Mouse (Mus musculus) hindbrain, embryonic 11.5 days (tissue): ENCODE results near the gene Klhl32. TPM values are rescaled to one million over a fixed set of nuclear protein-coding genes. Genes with fewer than 3 reads are reported as not detected.
"Not testable (repeated sequence)": the region's sequence is repeated elsewhere in the genome, so short reads cannot be mapped to it uniquely, and the experiment has no call there.

Source experiments
- ATAC-seq: fragments of 200-750 bp; cut with Nextera tagmentation; 2 replicates; pipeline ENCODE4 v1.8.0; 2017; ENCODE audit warnings: mild to moderate bottlenecking, moderate TSS enrichment, moderate library complexity; ENCODE audit not compliant: low FRiP score
- DNase-seq: peaks from one replicate; pipeline ENCODE4 v3.0.0-alpha.2; 2015; ENCODE audit warnings: low spot score
- H3K27ac ChIP-seq: fragments of 300-500 bp; sonication (generic); 2 replicates; pipeline ENCODE4 v1.5.1; 2014; ENCODE audit warnings: mild to moderate bottlenecking, low read depth, low read length
- H3K27me3 ChIP-seq: fragments of 300-500 bp; sonication (generic); 2 replicates; pipeline ENCODE4 v1.6.1; 2014; ENCODE audit warnings: mild to moderate bottlenecking, low read length, moderate library complexity, mixed read lengths; ENCODE audit not compliant: control insufficient read depth, insufficient read depth
- H3K36me3 ChIP-seq: fragments of 300-500 bp; sonication (generic); 2 replicates; pipeline ENCODE4 v1.6.1; 2014; ENCODE audit warnings: mild to moderate bottlenecking, low read length, moderate library complexity, mixed read lengths; ENCODE audit not compliant: control insufficient read depth, insufficient read depth
- H3K4me1 ChIP-seq: fragments of 300-500 bp; sonication (generic); replicated peaks from 2 replicates; pipeline ENCODE4 v1.6.1; 2014; ENCODE audit warnings: low read length, mixed read lengths; ENCODE audit not compliant: control insufficient read depth, insufficient read depth
- H3K4me2 ChIP-seq: fragments of 300-500 bp; sonication (generic); replicated peaks from 2 replicates; pipeline ENCODE4 v1.6.1; 2014; ENCODE audit warnings: mild to moderate bottlenecking, low read depth, low read length
- H3K4me3 ChIP-seq: fragments of 300-500 bp; sonication (generic); 2 replicates; pipeline ENCODE4 v1.5.1; 2014; ENCODE audit warnings: low read depth, low read length
- H3K9ac ChIP-seq: fragments of 300-500 bp; sonication (generic); 2 replicates; pipeline ENCODE4 v1.6.1; 2014; ENCODE audit warnings: low read depth, low read length
- H3K9me3 ChIP-seq: fragments of 300-500 bp; sonication (generic); 2 replicates; pipeline ENCODE4 v1.6.1; 2016; ENCODE audit warnings: low read length; ENCODE audit not compliant: control insufficient read depth
- WGBS: fragments of 180-500 bp; shearing (Covaris S2); extraction: QIAGEN DNeasy Blood & Tissue Kit; methylation state at CpG from one replicate; pipeline ENCODE4 v1.1.7; 2014; 5-methylcytosine and 5-hydroxymethylcytosine counted together
- polyA plus RNA-seq: library from polyadenylated mRNA; unstranded; fragments of >200 nt; fragmentation: Nextera tagmentation; extraction: Ambion mirVana; gene quantifications from 2 replicates; pipeline ENCODE4 v1.2.1, GENCODE M21; 2014

The Klhl32 gene
- polyA plus RNA-seq, 1 experiment from 2014 or later, result 8.2 TPM

- 34% methylated on average over 3 of the region's 3 CpGs for WGBS
- no peaks in the 10 kb centered on the region for H3K9me3 ChIP-seq
- H3K36me3 ChIP-seq, result no peaks in the 10 kb centered on the region
- ATAC-seq (peak; percentile 68; the same call in 1 of the 2 replicates), DNase-seq (peak; percentile 67)
- H3K4me2 ChIP-seq, result no peak overlapping the region
- no peak overlapping the region for H3K4me3 ChIP-seq
- no peak overlapping the region for H3K27ac ChIP-seq
- H3K4me1 ChIP-seq, result no peaks in the 10 kb centered on the region
- H3K27me3 ChIP-seq, result no peaks in the 10 kb centered on the region
- no peak overlapping the region for H3K9ac ChIP-seq
Measured at GRCm38 (mm10) chr4:24720834-24721233, 130.1 kb downstream of the Klhl32 start.

GRCm38 (mm10) chr4:24715559-24715958 lies 135.4 kb downstream of the Klhl32 start:
- H3K4me3 ChIP-seq, result no peak overlapping the region
- H3K4me2 ChIP-seq, result no peak overlapping the region
- no peaks in the 10 kb centered on the region for H3K9me3 ChIP-seq
- DNase-seq (no peak), ATAC-seq (no peak)
- H3K9ac ChIP-seq, result no peak overlapping the region
- H3K36me3 ChIP-seq, result no peaks in the 10 kb centered on the region
- H3K27ac ChIP-seq, result no peak overlapping the region
- H3K27me3 ChIP-seq, result no peaks in the 10 kb centered on the region
- 72% methylated on average over 4 of the region's 4 CpGs for WGBS
- H3K4me1 ChIP-seq, result no peaks in the 10 kb centered on the region

- 84% methylated on average over 10 of the region's 10 CpGs for WGBS
- no peaks in the 10 kb centered on the region for H3K27me3 ChIP-seq
- ATAC-seq, result no peak
Measured at GRCm38 (mm10) chr4:24714367-24714766, 136.6 kb downstream of the Klhl32 start.

GRCm38 (mm10) chr4:24698528-24699117 lies 152.3 kb downstream of the Klhl32 start:
- no peak overlapping the region for H3K4me3 ChIP-seq
- no peaks in the 10 kb centered on the region for H3K4me1 ChIP-seq
- H3K27me3 ChIP-seq, result no peaks in the 10 kb centered on the region
- H3K36me3 ChIP-seq, result no peaks in the 10 kb centered on the region
- DNase-seq, result peak; percentile 31
- no peak overlapping the region for H3K4me2 ChIP-seq
- H3K9me3 ChIP-seq, result no peaks in the 10 kb centered on the region
- no peak overlapping the region for H3K27ac ChIP-seq
- ATAC-seq, result peak; percentile 54; the same call in 1 of the 2 replicates
- WGBS, result 66% methylated on average over 7 of the region's 7 CpGs
- no peak overlapping the region for H3K9ac ChIP-seq

More at GRCm38 (mm10) chr4:24714367-24714766, 136.6 kb downstream of the Klhl32 start:
- Histone ChIP-seq H3K4me2 (no peak overlapping the region), H3K4me1 (no peaks in the 10 kb centered on the region), H3K36me3 (no peaks in the 10 kb centered on the region), H3K4me3 (no peak overlapping the region), H3K9ac (no peak overlapping the region), H3K27ac (no peak overlapping the region), H3K9me3 (no peaks in the 10 kb centered on the region)
- DNase-seq, result peak; percentile 10

GRCm38 (mm10) chr4:24680080-24680479 lies 170.8 kb downstream of the Klhl32 start:
- H3K4me3 ChIP-seq, result no peak overlapping the region
- ATAC-seq (peak; percentile 64; the same call in 1 of the 2 replicates), DNase-seq (no peak)
- H3K36me3 ChIP-seq, result no peaks in the 10 kb centered on the region
- H3K27ac ChIP-seq, result no peak overlapping the region
- H3K4me2 ChIP-seq, result no peak overlapping the region
- no peaks in the 10 kb centered on the region for H3K27me3 ChIP-seq
- no peak overlapping the region for H3K9ac ChIP-seq
- 55% methylated on average over 2 of the region's 2 CpGs for WGBS
- no peaks in the 10 kb centered on the region for H3K4me1 ChIP-seq
- H3K9me3 ChIP-seq, result no peaks in the 10 kb centered on the region

- Histone ChIP-seq H3K4me1 (no peaks in the 10 kb centered on the region), H3K36me3 (no peaks in the 10 kb centered on the region), H3K9me3 (no peaks in the 10 kb centered on the region), H3K9ac (no peak overlapping the region), H3K4me3 (no peak overlapping the region), H3K4me2 (no peak overlapping the region), H3K27me3 (no peaks in the 10 kb centered on the region), H3K27ac (no peak overlapping the region)
- ATAC-seq (no peak), DNase-seq (no peak)
- WGBS, result 90% methylated on average over 10 of the region's 10 CpGs
Measured at GRCm38 (mm10) chr4:24670007-24670406, 180.9 kb downstream of the Klhl32 start.

- H3K9me3 ChIP-seq, result no peaks in the 10 kb centered on the region
- no peak for DNase-seq
- ATAC-seq, result no peak
- no peak overlapping the region for H3K4me3 ChIP-seq
- H3K9ac ChIP-seq, result no peak overlapping the region
- H3K36me3 ChIP-seq, result no peaks in the 10 kb centered on the region
- no peak overlapping the region for H3K27ac ChIP-seq
- WGBS, result 91% methylated on average over 6 of the region's 6 CpGs
- no peak overlapping the region for H3K4me2 ChIP-seq
- no peaks in the 10 kb centered on the region for H3K4me1 ChIP-seq
- no peaks in the 10 kb centered on the region for H3K27me3 ChIP-seq
Measured at GRCm38 (mm10) chr4:24659218-24659617, 191.7 kb downstream of the Klhl32 start.

GRCm38 (mm10) chr4:24644735-24645134 lies 206.2 kb downstream of the Klhl32 start:
- H3K4me2 ChIP-seq, H3K36me3 ChIP-seq, H3K4me1 ChIP-seq, H3K27ac ChIP-seq, H3K27me3 ChIP-seq, H3K9me3 ChIP-seq, ATAC-seq, H3K4me3 ChIP-seq, DNase-seq, H3K9ac ChIP-seq: not testable (repeated sequence)
- WGBS, result 89% methylated on average over 6 of the region's 8 CpGs

- Histone ChIP-seq H3K9me3 (no peaks in the 10 kb centered on the region), H3K27ac (no peak overlapping the region), H3K36me3 (no peaks in the 10 kb centered on the region), H3K9ac (no peak overlapping the region), H3K4me1 (no peaks in the 10 kb centered on the region), H3K4me3 (no peak overlapping the region), H3K4me2 (no peak overlapping the region), H3K27me3 (no peaks in the 10 kb centered on the region)
- DNase-seq, result no peak
- ATAC-seq, result no peak
- 80% methylated on average over 2 of the region's 2 CpGs for WGBS
Measured at GRCm38 (mm10) chr4:24642306-24642705, 208.6 kb downstream of the Klhl32 start.
